9 mouse cellular contexts compared by ENCODE assay signal in the genomic region with DNA sequence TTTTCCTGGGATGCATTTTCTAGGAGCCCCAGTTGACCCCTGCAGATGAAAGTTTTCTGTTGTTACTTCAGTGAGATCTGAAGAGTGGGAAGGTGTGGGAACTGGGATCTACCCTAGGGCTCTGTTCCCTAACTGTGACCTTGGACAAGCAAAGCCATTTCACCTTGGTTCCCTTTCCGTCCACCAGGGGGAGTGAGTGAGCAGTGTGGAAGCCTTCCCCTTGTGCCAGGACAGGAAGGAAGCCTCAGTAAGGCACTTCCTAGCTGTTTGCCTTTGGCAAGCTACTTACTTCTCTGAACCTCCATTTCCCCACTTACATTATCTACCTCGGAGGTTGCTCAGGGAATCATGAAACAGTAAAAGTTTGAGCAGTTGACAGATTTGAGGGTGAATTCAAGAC. TPM values are rescaled to one million over a fixed set of nuclear protein-coding genes. Genes with fewer than 3 reads are reported as not detected.
DNase-seq lines count a peak whose midpoint lies in the region; ATAC-seq lines count a peak whose summit lies in the region.
"Had no signal": no experiment of that assay in that cellular context is flagged by ENCODE, and none has a peak within 500 bp of the region (broad histone marks: within the 10 kb centered on the region; RNA-seq: fewer than 3 reads in every experiment).

No protein-coding gene starts in this region.

- no peaks in the 10 kb centered on the region for H3K9me3 ChIP-seq in midbrain, embryonic 10.5 days (replicated peaks)
- H3K9me3 ChIP-seq in midbrain, embryonic 15.5 days, result no peaks in the 10 kb centered on the region
- no peaks in the 10 kb centered on the region for H3K9me3 ChIP-seq in embryonic facial prominence, embryonic 11.5 days (replicated peaks; ENCODE audit: control insufficient read depth, low read length)
- no peaks in the 10 kb centered on the region for H3K9me3 ChIP-seq in liver, embryonic 13.5 days (replicated peaks)
- no peaks in the 10 kb centered on the region for H3K9me3 ChIP-seq in neural tube, embryonic 15.5 days (replicated peaks)

- peak; percentile 78 for DNase-seq in midbrain, embryonic 10.5 days (ENCODE audit: low spot score)
- DNase-seq in adrenal gland, postnatal 14 days, result peak; percentile 79
- peak; percentile 81 for DNase-seq in embryonic facial prominence, embryonic 11.5 days (ENCODE audit: low spot score)
- peak; percentile 2 for DNase-seq in heart, postnatal 25 days (ENCODE audit: low spot score)
- peak; percentile 45 for DNase-seq in liver, embryonic 13.5 days
- DNase-seq in thymus, postnatal 14 days, result peak; percentile 92

- H3K27ac ChIP-seq in midbrain, embryonic 10.5 days (replicated peaks), result 0 out of 2 replicates have a peak overlapping the region, but pooled peaks have one; percentile 19
- no peak overlapping the region for H3K27ac ChIP-seq in midbrain, embryonic 15.5 days
- H3K27ac ChIP-seq in embryonic facial prominence, embryonic 11.5 days (replicated peaks; ENCODE audit: low read depth, low read length), result no peak overlapping the region
- no peak overlapping the region for H3K27ac ChIP-seq in liver, embryonic 13.5 days
- H3K27ac ChIP-seq in neural tube, embryonic 15.5 days (replicated peaks), result peak overlapping the region; percentile 54; the same call in 1 of the 2 replicates

- no peaks in the 10 kb centered on the region for H3K36me3 ChIP-seq in midbrain, embryonic 10.5 days
- no peaks in the 10 kb centered on the region for H3K36me3 ChIP-seq in midbrain, embryonic 15.5 days (replicated peaks)
- H3K36me3 ChIP-seq in embryonic facial prominence, embryonic 11.5 days (replicated peaks; ENCODE audit: control insufficient read depth, insufficient read depth, low read depth, low read length), result no peaks in the 10 kb centered on the region
- no peaks in the 10 kb centered on the region for H3K36me3 ChIP-seq in liver, embryonic 13.5 days
- H3K36me3 ChIP-seq in neural tube, embryonic 15.5 days, result no peaks in the 10 kb centered on the region

- no peaks in the 10 kb centered on the region for H3K27me3 ChIP-seq in midbrain, embryonic 10.5 days (ENCODE audit: low read depth, poor library complexity, severe bottlenecking)
- no peaks in the 10 kb centered on the region for H3K27me3 ChIP-seq in midbrain, embryonic 15.5 days (replicated peaks)
- H3K27me3 ChIP-seq in embryonic facial prominence, embryonic 11.5 days (ENCODE audit: control insufficient read depth, insufficient read depth, low read length), result no peaks in the 10 kb centered on the region
- no peaks in the 10 kb centered on the region for H3K27me3 ChIP-seq in liver, embryonic 13.5 days
- H3K27me3 ChIP-seq in neural tube, embryonic 15.5 days (replicated peaks), result no peaks in the 10 kb centered on the region

- peaks cover 40% of the 10 kb centered on the region for H3K4me1 ChIP-seq in midbrain, embryonic 10.5 days
- peaks cover 33% of the 10 kb centered on the region for H3K4me1 ChIP-seq in midbrain, embryonic 15.5 days
- no peaks in the 10 kb centered on the region; the same call in 1 of the 2 replicates for H3K4me1 ChIP-seq in embryonic facial prominence, embryonic 11.5 days (ENCODE audit: control insufficient read depth, insufficient read depth, low read length)
- no peaks in the 10 kb centered on the region for H3K4me1 ChIP-seq in liver, embryonic 13.5 days (replicated peaks)
- H3K4me1 ChIP-seq in neural tube, embryonic 15.5 days, result peaks cover 25% of the 10 kb centered on the region

- H3K9ac ChIP-seq in midbrain, embryonic 15.5 days, result no peak overlapping the region
- H3K9ac ChIP-seq in embryonic facial prominence, embryonic 11.5 days (replicated peaks; ENCODE audit: low read length), result no peak overlapping the region
- no peak overlapping the region for H3K9ac ChIP-seq in liver, embryonic 13.5 days
- H3K9ac ChIP-seq in neural tube, embryonic 15.5 days (replicated peaks), result no peak overlapping the region

- no peak for ATAC-seq in midbrain, embryonic 15.5 days (replicated peaks)
- no peak for ATAC-seq in embryonic facial prominence, embryonic 11.5 days (replicated peaks; ENCODE audit: insufficient number of reproducible peaks, low FRiP score, low TSS enrichment, low read depth)
- no peak for ATAC-seq in liver, embryonic 13.5 days (ENCODE audit: low read depth)
- ATAC-seq in neural tube, embryonic 15.5 days (ENCODE audit: low FRiP score), result no peak

- H3K4me3 ChIP-seq in midbrain, embryonic 10.5 days, result no peak overlapping the region
- H3K4me3 ChIP-seq in midbrain, embryonic 15.5 days, result no peak overlapping the region
- H3K4me3 ChIP-seq in embryonic facial prominence, embryonic 11.5 days (ENCODE audit: low read depth, low read length), result no peak overlapping the region
- H3K4me3 ChIP-seq in liver, embryonic 13.5 days (replicated peaks), result no peak overlapping the region
- no peak overlapping the region for H3K4me3 ChIP-seq in neural tube, embryonic 15.5 days (replicated peaks)
- H3K4me3 ChIP-seq: erythroblast, embryonic 14.5 days had no signal

- H3K4me2 ChIP-seq in midbrain, embryonic 15.5 days, result no peak overlapping the region
- H3K4me2 ChIP-seq in embryonic facial prominence, embryonic 11.5 days (ENCODE audit: low read depth, low read length), result no peak overlapping the region
- no peak overlapping the region for H3K4me2 ChIP-seq in liver, embryonic 13.5 days
- H3K4me2 ChIP-seq in neural tube, embryonic 15.5 days, result no peak overlapping the region

- intact Hi-C loops in heart, postnatal 25 days (cut with DNase I), result no loop called here

- 21% methylated on average over 2 of the region's 2 CpGs for WGBS in midbrain, embryonic 10.5 days
- WGBS in midbrain, embryonic 15.5 days, result 21% methylated on average over 2 of the region's 2 CpGs
- WGBS in embryonic facial prominence, embryonic 11.5 days, result 17% methylated on average over 2 of the region's 2 CpGs
- WGBS in liver, embryonic 13.5 days (ENCODE audit: insufficient replicate concordance), result 7% methylated on average over 2 of the region's 2 CpGs
- WGBS in neural tube, embryonic 15.5 days, result 15% methylated on average over 2 of the region's 2 CpGs

RNA-seq across cellular contexts. Expression of a gene that starts 59.0 kb away (rescaled TPM):
- 0.05 TPM in 1 of 2 replicates, not detected in the other for polyA plus RNA-seq in midbrain, embryonic 10.5 days (2016; fragmentation: Nextera tagmentation; extraction: Ambion mirVana)
- polyA plus RNA-seq in midbrain, embryonic 15.5 days (2015; fragmentation: Nextera tagmentation; extraction: Ambion mirVana), result not detected in 2 replicates
- total RNA-seq in adrenal gland, postnatal 14 days (2021), result 0.41 and 0.53 TPM in 2 replicates
- 0.08 TPM in 1 of 2 replicates, not detected in the other for polyA plus RNA-seq in embryonic facial prominence, embryonic 11.5 days (2014; fragmentation: Nextera tagmentation; extraction: Ambion mirVana)
- total RNA-seq in heart, postnatal 25 days (2021), result not detected
- 0.08 and 0.13 TPM in 2 replicates for polyA plus RNA-seq in liver, embryonic 13.5 days (2015; fragmentation: Nextera tagmentation; extraction: Ambion mirVana)
- 1.5 TPM in 1 of 2 replicates, not detected in the other for polyA plus RNA-seq in neural tube, embryonic 15.5 days (2015; fragmentation: Nextera tagmentation; extraction: Ambion mirVana)
- polyA plus RNA-seq: erythroblast, embryonic 14.5 days had no signal

Comparison
In these comparisons a context has a peak if more than half of its experiments do, and no peak if none do; other contexts are left out.
1. H3K27ac ChIP-seq: peak in midbrain, embryonic 10.5 days (single experiment) and neural tube, embryonic 15.5 days (single experiment); none in midbrain, embryonic 15.5 days (single experiment), embryonic facial prominence, embryonic 11.5 days (single experiment) and liver, embryonic 13.5 days (single experiment).
2. DNase-seq: peak in every context shown above with its lines; median percentile 92 in thymus, postnatal 14 days; 81 in embryonic facial prominence, embryonic 11.5 days; 79 in adrenal gland, postnatal 14 days; 78 in midbrain, embryonic 10.5 days; 45 in liver, embryonic 13.5 days; 2 in heart, postnatal 25 days.